Mouse (Mus musculus) liver, postnatal 0 days (tissue): ENCODE measurements at regions not wholly inside any gene's neighbourhood (a gene's known extent, or its start where the extent isn't known, plus 50 kb on each side); places are given as distances from the start of the nearest gene placed in this dataset.

ENCODE experiments used
- CTCF ChIP-seq: sonication (generic); IDR thresholded peaks from 2 replicates; pipeline ENCODE4 v1.5.1; 2016; ENCODE audit warnings: antibody characterized with exemption, low read depth
- EP300 ChIP-seq: IDR thresholded peaks from 2 replicates; pipeline ENCODE4 v1.6.1; 2016; ENCODE audit warnings: antibody characterized with exemption, low read depth, mild to moderate bottlenecking

- TF ChIP-seq CTCF (no peak), EP300 (no peak)
Observed at GRCm38 (mm10) chr10:10070146-10070545, 169.3 kb upstream of the Stxbp5 start.
